Mouse (Mus musculus) heart, adult 11 months (tissue): ENCODE measurements around the gene Ggn.
"Not testable (repeated sequence)": the region's sequence is repeated elsewhere in the genome, so short reads cannot be mapped to it uniquely, and the experiment has no call there.

Experiments used
- DNase-seq: peaks from one replicate; pipeline ENCODE4 v3.0.0; 2022

Ggn gene

GRCm38 (mm10) chr7:29170066-29170754 is at the start of gene Ggn, which contains the start of gene Spred3:
Gene Ggn, plus strand, starts transcription at chr7:29170210.
Gene Spred3, minus strand, starts transcription at chr7:29170411.
- peak; percentile 98 for DNase-seq

GRCm38 (mm10) chr7:29122821-29123220 is 47.2 kb upstream of the Ggn start:
- no peak for DNase-seq

GRCm38 (mm10) chr7:29123531-29124358 is 46.3 kb upstream of the Ggn start:
- no peak for DNase-seq

GRCm38 (mm10) chr7:29124970-29125369 is 45.0 kb upstream of the Ggn start, which contains the start of gene Ryr1:
Gene Ryr1, minus strand, starts transcription at chr7:29125179.
- DNase-seq, result peak; percentile 92

- DNase-seq, result peak; percentile 94
These were observed 43.7 kb upstream of the Ggn start for GRCm38 (mm10) chr7:29126173-29126915.

- DNase-seq, result no peak
These were observed 41.3 kb upstream of the Ggn start for GRCm38 (mm10) chr7:29128725-29129124.

- no peak for DNase-seq
These were observed 35.8 kb upstream of the Ggn start for GRCm38 (mm10) chr7:29134230-29134629.

- DNase-seq, result peak; percentile 96
These were observed 35.2 kb upstream of the Ggn start, which contains the start of gene Rasgrp4 for GRCm38 (mm10) chr7:29134693-29135386. Gene Rasgrp4, plus strand, starts transcription at chr7:29134851.

GRCm38 (mm10) chr7:29137429-29137828 is 32.6 kb upstream of the Ggn start:
- no peak for DNase-seq

- not testable (repeated sequence) for DNase-seq
These were observed 30.8 kb upstream of the Ggn start for GRCm38 (mm10) chr7:29139237-29139636.

GRCm38 (mm10) chr7:29141416-29141815 is 28.6 kb upstream of the Ggn start:
- DNase-seq, result no peak

GRCm38 (mm10) chr7:29144006-29144405 is 26.0 kb upstream of the Ggn start:
- DNase-seq, result peak; percentile 93

GRCm38 (mm10) chr7:29146625-29147367 is 23.2 kb upstream of the Ggn start:
- DNase-seq, result no peak

- no peak for DNase-seq
These were observed 21.2 kb upstream of the Ggn start for GRCm38 (mm10) chr7:29148771-29149170.

- DNase-seq, result no peak
These were observed 18.5 kb upstream of the Ggn start for GRCm38 (mm10) chr7:29151486-29151885.

GRCm38 (mm10) chr7:29154018-29154720 is 15.8 kb upstream of the Ggn start:
- no peak for DNase-seq

- DNase-seq, result peak; percentile 99
These were observed 14.7 kb upstream of the Ggn start for GRCm38 (mm10) chr7:29155196-29155837.

- DNase-seq, result peak; percentile 99
These were observed 13.9 kb upstream of the Ggn start, which contains the start of gene Fam98c for GRCm38 (mm10) chr7:29155838-29156782. Gene Fam98c, minus strand, starts transcription at chr7:29156234.

- DNase-seq, result no peak
These were observed 11.7 kb upstream of the Ggn start for GRCm38 (mm10) chr7:29158264-29158663.
